Mouse (Mus musculus) limb, embryonic 13.5 days (tissue): ENCODE data around the gene Idh1. TPM values are rescaled to one million over a fixed set of nuclear protein-coding genes. Genes with fewer than 3 reads are reported as not detected.

Experiments used
- ATAC-seq: fragments of 200-750 bp; cut with Nextera tagmentation; 2 replicates; pipeline ENCODE4 v1.8.0; 2017; ENCODE audit warnings: low read depth, moderate number of reproducible peaks, moderate TSS enrichment; ENCODE audit not compliant: low FRiP score
- H3K27ac ChIP-seq: fragments of 300-500 bp; sonication (generic); 2 replicates; pipeline ENCODE4 v1.5.1; 2015; ENCODE audit warnings: inconsistent platforms, mild to moderate bottlenecking, moderate library complexity
- H3K27me3 ChIP-seq: fragments of 300-500 bp; sonication (generic); 2 replicates; pipeline ENCODE4 v1.6.1; 2015; ENCODE audit warnings: mild to moderate bottlenecking, inconsistent platforms
- H3K36me3 ChIP-seq: fragments of 300-500 bp; sonication (generic); 2 replicates; pipeline ENCODE4 v1.6.1; 2015; ENCODE audit warnings: inconsistent platforms, mild to moderate bottlenecking, moderate library complexity
- H3K4me1 ChIP-seq: fragments of 300-500 bp; sonication (generic); 2 replicates; pipeline ENCODE4 v1.6.1; 2015; ENCODE audit warnings: inconsistent platforms
- H3K4me2 ChIP-seq: fragments of 300-500 bp; sonication (generic); replicated peaks from 2 replicates; pipeline ENCODE4 v1.6.1; 2015; ENCODE audit warnings: inconsistent platforms, mild to moderate bottlenecking, moderate library complexity
- H3K4me3 ChIP-seq: fragments of 300-500 bp; sonication (generic); 2 replicates; pipeline ENCODE4 v1.5.1; 2015; ENCODE audit warnings: moderate library complexity, mild to moderate bottlenecking, inconsistent platforms
- H3K9ac ChIP-seq: fragments of 300-500 bp; sonication (generic); 2 replicates; pipeline ENCODE4 v1.6.1; 2015; ENCODE audit warnings: mild to moderate bottlenecking, inconsistent platforms
- H3K9me3 ChIP-seq: fragments of 300-500 bp; sonication (generic); 2 replicates; pipeline ENCODE4 v1.6.1; 2016; ENCODE audit warnings: inconsistent platforms
- WGBS: fragments of 180-500 bp; shearing (Covaris S2); methylation state at CpG from one replicate; pipeline ENCODE4 v1.1.7; 2015; 5-methylcytosine and 5-hydroxymethylcytosine counted together
- polyA plus RNA-seq: library from polyadenylated mRNA; unstranded; fragments of >200 nt; fragmentation: Nextera tagmentation; extraction: Ambion mirVana; gene quantifications from 2 replicates; pipeline ENCODE4 v1.2.1, GENCODE M21; 2015

The Idh1 gene
- polyA plus RNA-seq, 1 experiment from 2014 or later: 132 TPM

GRCm38 (mm10) chr1:65171579-65171978, 14.7 kb downstream of the Idh1 start:
- Histone ChIP-seq H3K36me3 (peaks cover 79% of the 10 kb centered on the region), H3K9me3 (no peaks in the 10 kb centered on the region), H3K27me3 (no peaks in the 10 kb centered on the region), H3K27ac (no peak overlapping the region), H3K9ac (no peak overlapping the region), H3K4me1 (peaks cover 9% of the 10 kb centered on the region; the same call in 1 of the 2 replicates), H3K4me2 (no peak overlapping the region), H3K4me3 (no peak overlapping the region)
- 92% methylated on average over 4 of the region's 4 CpGs for WGBS
- no peak for ATAC-seq

GRCm38 (mm10) chr1:65169947-65170346, 16.4 kb downstream of the Idh1 start:
- H3K4me3 ChIP-seq: no peak overlapping the region
- peaks cover 94% of the 10 kb centered on the region for H3K36me3 ChIP-seq
- WGBS: 91% methylated on average over 5 of the region's 5 CpGs
- no peak for ATAC-seq
- no peak overlapping the region for H3K9ac ChIP-seq
- no peak overlapping the region for H3K4me2 ChIP-seq
- H3K27me3 ChIP-seq: no peaks in the 10 kb centered on the region
- no peaks in the 10 kb centered on the region for H3K9me3 ChIP-seq
- H3K4me1 ChIP-seq: no peaks in the 10 kb centered on the region
- H3K27ac ChIP-seq: no peak overlapping the region

- H3K4me1 ChIP-seq: no peaks in the 10 kb centered on the region
- ATAC-seq: no peak
- H3K27ac ChIP-seq: no peak overlapping the region
- H3K36me3 ChIP-seq: peaks cover 95% of the 10 kb centered on the region
- H3K4me2 ChIP-seq: no peak overlapping the region
- WGBS: 92% methylated on average over 7 of the region's 7 CpGs
- no peaks in the 10 kb centered on the region for H3K27me3 ChIP-seq
- no peak overlapping the region for H3K9ac ChIP-seq
- no peak overlapping the region for H3K4me3 ChIP-seq
- H3K9me3 ChIP-seq: no peaks in the 10 kb centered on the region
Observed at GRCm38 (mm10) chr1:65169536-65169935, 16.8 kb downstream of the Idh1 start.

GRCm38 (mm10) chr1:65167496-65167895, 18.8 kb downstream of the Idh1 start:
- 90% methylated on average over 1 of the region's 1 CpGs for WGBS
- H3K9ac ChIP-seq: no peak overlapping the region
- no peak for ATAC-seq
- no peaks in the 10 kb centered on the region for H3K4me1 ChIP-seq
- no peaks in the 10 kb centered on the region for H3K27me3 ChIP-seq
- peaks cover 93% of the 10 kb centered on the region for H3K36me3 ChIP-seq
- H3K4me2 ChIP-seq: no peak overlapping the region
- no peak overlapping the region for H3K27ac ChIP-seq
- H3K4me3 ChIP-seq: no peak overlapping the region
- H3K9me3 ChIP-seq: no peaks in the 10 kb centered on the region

GRCm38 (mm10) chr1:65162210-65162609, 24.1 kb downstream of the Idh1 start:
- Histone ChIP-seq H3K4me1 (no peaks in the 10 kb centered on the region), H3K9ac (no peak overlapping the region), H3K27ac (no peak overlapping the region), H3K36me3 (peaks cover 88% of the 10 kb centered on the region), H3K27me3 (no peaks in the 10 kb centered on the region), H3K4me2 (no peak overlapping the region), H3K4me3 (no peak overlapping the region), H3K9me3 (no peaks in the 10 kb centered on the region)
- no peak for ATAC-seq
- 97% methylated on average over 1 of the region's 1 CpGs for WGBS

- peaks cover 38% of the 10 kb centered on the region for H3K36me3 ChIP-seq
- no peaks in the 10 kb centered on the region for H3K9me3 ChIP-seq
- H3K9ac ChIP-seq: no peak overlapping the region
- WGBS: 97% methylated on average over 5 of the region's 5 CpGs
- H3K27me3 ChIP-seq: no peaks in the 10 kb centered on the region
- no peak overlapping the region for H3K4me2 ChIP-seq
- H3K27ac ChIP-seq: no peak overlapping the region
- no peak overlapping the region for H3K4me3 ChIP-seq
- H3K4me1 ChIP-seq: no peaks in the 10 kb centered on the region
- ATAC-seq: no peak
Observed at GRCm38 (mm10) chr1:65156111-65156510, 30.2 kb downstream of the Idh1 start.

- Histone ChIP-seq H3K4me3 (no peak overlapping the region), H3K4me2 (no peak overlapping the region), H3K4me1 (no peaks in the 10 kb centered on the region), H3K27me3 (no peaks in the 10 kb centered on the region), H3K27ac (no peak overlapping the region), H3K9ac (no peak overlapping the region), H3K36me3 (peaks cover 25% of the 10 kb centered on the region), H3K9me3 (no peaks in the 10 kb centered on the region)
- ATAC-seq: no peak
Observed at GRCm38 (mm10) chr1:65154814-65155213, 31.5 kb downstream of the Idh1 start.

GRCm38 (mm10) chr1:65147971-65148370, 38.3 kb downstream of the Idh1 start:
- no peak for ATAC-seq
- no peak overlapping the region for H3K4me3 ChIP-seq
- no peak overlapping the region for H3K9ac ChIP-seq
- H3K4me1 ChIP-seq: no peaks in the 10 kb centered on the region
- no peak overlapping the region for H3K27ac ChIP-seq
- H3K36me3 ChIP-seq: no peaks in the 10 kb centered on the region
- H3K4me2 ChIP-seq: no peak overlapping the region
- 81% methylated on average over 3 of the region's 3 CpGs for WGBS
- H3K27me3 ChIP-seq: no peaks in the 10 kb centered on the region
- no peaks in the 10 kb centered on the region for H3K9me3 ChIP-seq

GRCm38 (mm10) chr1:65147326-65147725, 39.0 kb downstream of the Idh1 start:
- H3K36me3 ChIP-seq: no peaks in the 10 kb centered on the region
- no peaks in the 10 kb centered on the region for H3K4me1 ChIP-seq
- H3K27me3 ChIP-seq: no peaks in the 10 kb centered on the region
- H3K9me3 ChIP-seq: 0 out of 2 replicates have a peak, but pooled peaks cover 3% of the 10 kb centered on the region
- H3K9ac ChIP-seq: no peak overlapping the region
- H3K4me3 ChIP-seq: no peak overlapping the region
- no peak overlapping the region for H3K4me2 ChIP-seq
- WGBS: 89% methylated on average over 5 of the region's 5 CpGs
- no peak overlapping the region for H3K27ac ChIP-seq
- ATAC-seq: no peak

- Histone ChIP-seq H3K9ac (no peak overlapping the region), H3K4me3 (no peak overlapping the region), H3K9me3 (0 out of 2 replicates have a peak, but pooled peaks cover 4% of the 10 kb centered on the region), H3K4me1 (no peaks in the 10 kb centered on the region), H3K36me3 (no peaks in the 10 kb centered on the region), H3K27ac (no peak overlapping the region), H3K27me3 (no peaks in the 10 kb centered on the region), H3K4me2 (no peak overlapping the region)
- no peak for ATAC-seq
- WGBS: 55% methylated on average over 2 of the region's 2 CpGs
Observed at GRCm38 (mm10) chr1:65146601-65147000, 39.7 kb downstream of the Idh1 start.

GRCm38 (mm10) chr1:65144783-65145182, 41.5 kb downstream of the Idh1 start:
- H3K4me3 ChIP-seq: no peak overlapping the region
- H3K4me1 ChIP-seq: no peaks in the 10 kb centered on the region
- ATAC-seq: no peak
- 70% methylated on average over 2 of the region's 2 CpGs for WGBS
- 0 out of 2 replicates have a peak, but pooled peaks cover 4% of the 10 kb centered on the region for H3K9me3 ChIP-seq
- no peak overlapping the region for H3K9ac ChIP-seq
- no peak overlapping the region for H3K27ac ChIP-seq
- H3K4me2 ChIP-seq: no peak overlapping the region
- H3K36me3 ChIP-seq: no peaks in the 10 kb centered on the region
- no peaks in the 10 kb centered on the region for H3K27me3 ChIP-seq

- Histone ChIP-seq H3K4me2 (no peak overlapping the region), H3K27ac (no peak overlapping the region), H3K4me3 (no peak overlapping the region), H3K9me3 (0 out of 2 replicates have a peak, but pooled peaks cover 3% of the 10 kb centered on the region), H3K27me3 (no peaks in the 10 kb centered on the region), H3K9ac (no peak overlapping the region), H3K4me1 (no peaks in the 10 kb centered on the region), H3K36me3 (no peaks in the 10 kb centered on the region)
- WGBS: 79% methylated on average over 6 of the region's 6 CpGs
- no peak for ATAC-seq
Observed at GRCm38 (mm10) chr1:65137560-65137959, 48.7 kb downstream of the Idh1 start.

GRCm38 (mm10) chr1:65132833-65133232, 53.5 kb downstream of the Idh1 start:
- no peak overlapping the region for H3K4me3 ChIP-seq
- no peaks in the 10 kb centered on the region for H3K36me3 ChIP-seq
- 83% methylated on average over 1 of the region's 1 CpGs for WGBS
- H3K4me2 ChIP-seq: no peak overlapping the region
- H3K27me3 ChIP-seq: no peaks in the 10 kb centered on the region
- no peaks in the 10 kb centered on the region for H3K4me1 ChIP-seq
- ATAC-seq: no peak
- H3K9ac ChIP-seq: no peak overlapping the region
- H3K27ac ChIP-seq: no peak overlapping the region
- H3K9me3 ChIP-seq: no peaks in the 10 kb centered on the region
